Mouse (Mus musculus): ENCODE results near the gene Dync1i1.

DNA sequence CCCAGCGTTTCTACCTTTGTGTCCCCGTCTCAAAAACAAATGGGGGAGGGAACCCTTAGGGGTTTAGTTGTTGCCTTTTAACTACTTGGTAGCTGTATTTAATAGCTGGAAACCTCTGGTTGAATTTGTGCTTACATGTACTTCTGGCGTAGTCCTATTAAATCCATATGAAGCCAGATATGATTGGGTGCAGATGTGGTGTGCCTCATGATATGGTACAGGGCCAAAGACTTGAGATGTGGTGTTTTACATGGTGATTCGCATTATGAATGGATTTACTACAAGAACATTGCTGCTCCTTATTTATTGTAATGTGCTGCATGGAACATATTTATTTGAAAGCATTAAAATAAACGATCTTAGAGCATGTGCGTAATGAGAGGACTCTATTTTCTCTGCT lies 302.2 kb downstream of the Dync1i1 start:
- TF ChIP-seq CTCF (IDR thresholded peaks at IDR 0.05; ENCODE audit: low read depth) (no peak), EP300 (optimal IDR thresholded peaks at IDR 0.05) (no peak)
